Mouse (Mus musculus) CD8-positive naive resting alpha-beta T cell, adult 2 months (primary cell): ENCODE measurements around the gene Prrxl1.

Experiments used
- DNase-seq, 2 experiments: peaks; one replicate each; pipeline ENCODE4 v3.0.0; 2022; ENCODE audit warnings: low read depth in 2 of 2, low spot score in 2 of 2

Gene Prrxl1

GRCm38 (mm10) chr14:32599290-32600041 lies at the start of gene Prrxl1:
Prrxl1 (plus strand) TSS chr14:32599407.
- no peak for DNase-seq

GRCm38 (mm10) chr14:32551854-32552253 lies 47.4 kb upstream of the Prrxl1 start:
- no peak for DNase-seq

GRCm38 (mm10) chr14:32553198-32553903 lies 45.9 kb upstream of the Prrxl1 start:
- no peak for DNase-seq

DNA sequence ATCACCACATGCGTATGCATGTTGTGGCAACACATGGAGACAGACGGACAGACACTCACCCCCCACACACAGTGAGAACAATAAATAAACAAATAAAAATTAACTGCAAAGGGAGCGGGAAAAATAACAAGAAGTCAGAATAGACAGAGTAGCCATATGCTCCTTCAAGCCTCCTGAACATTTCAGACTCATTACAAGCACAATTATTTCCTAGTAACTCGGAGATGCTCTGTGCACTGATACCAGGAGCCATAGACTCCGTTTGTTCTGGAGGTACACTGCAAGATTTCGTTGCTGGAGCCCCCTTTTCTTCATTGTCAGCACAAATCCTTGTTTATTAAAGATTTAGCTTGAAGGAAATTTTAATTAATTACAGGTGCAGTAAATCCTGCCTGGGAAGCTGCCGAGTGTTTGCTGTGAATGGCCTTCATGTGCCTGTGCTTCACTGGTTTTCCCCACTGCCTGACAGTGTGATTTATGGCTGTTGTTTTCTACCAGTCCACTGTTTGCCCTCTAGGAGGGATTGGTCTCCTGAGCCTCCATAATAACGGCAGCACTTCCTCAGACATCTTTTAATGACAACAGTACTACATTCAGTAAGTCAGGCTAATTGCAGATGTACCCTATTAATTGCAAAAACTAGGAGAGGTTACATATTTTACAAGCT lies 44.2 kb upstream of the Prrxl1 start:
- no peak for DNase-seq

- DNase-seq: no peak
Measured at GRCm38 (mm10) chr14:32561428-32561827, 37.8 kb upstream of the Prrxl1 start.

GRCm38 (mm10) chr14:32563661-32564060 lies 35.5 kb upstream of the Prrxl1 start:
- DNase-seq: no peak

DNA sequence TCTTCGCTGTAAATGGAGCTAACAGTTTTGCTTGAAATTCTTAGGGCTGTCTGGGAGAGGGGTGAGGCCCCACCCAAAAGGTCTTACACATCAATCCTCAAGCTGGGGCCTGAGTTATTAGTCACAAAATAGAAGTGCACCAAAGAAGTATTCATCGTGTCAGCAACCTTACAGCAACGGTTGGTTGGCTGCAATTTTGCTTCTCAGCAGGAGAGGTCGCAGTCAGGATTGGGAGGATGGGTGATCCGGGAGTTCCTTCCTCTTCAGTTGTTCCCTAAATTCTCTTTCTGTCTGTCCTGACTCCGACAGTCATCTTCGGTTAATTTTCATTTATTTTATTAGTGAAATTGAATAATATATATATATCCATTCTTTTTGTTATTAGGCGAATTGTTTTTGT lies 26.7 kb upstream of the Prrxl1 start:
- no peak for DNase-seq

DNA sequence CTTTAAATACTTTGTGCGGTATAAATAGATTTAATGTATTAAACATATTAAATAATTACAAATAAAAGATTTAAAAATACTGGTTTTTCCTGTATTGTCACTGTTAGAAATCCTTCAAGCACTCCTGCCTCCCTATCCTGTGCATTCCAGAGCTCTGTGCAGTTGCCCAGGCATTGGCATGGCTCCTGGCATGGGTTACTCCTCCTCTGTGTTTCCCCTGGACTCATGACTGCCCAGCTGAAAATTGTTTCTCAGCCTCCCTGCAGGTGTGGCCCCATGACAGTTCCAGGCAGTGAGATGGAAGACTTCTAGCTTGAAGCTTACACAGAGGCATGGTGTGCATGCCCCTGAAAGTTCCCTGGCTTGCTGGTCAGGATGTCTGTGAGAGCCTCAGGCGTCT lies 20.8 kb upstream of the Prrxl1 start:
- no peak for DNase-seq

DNA sequence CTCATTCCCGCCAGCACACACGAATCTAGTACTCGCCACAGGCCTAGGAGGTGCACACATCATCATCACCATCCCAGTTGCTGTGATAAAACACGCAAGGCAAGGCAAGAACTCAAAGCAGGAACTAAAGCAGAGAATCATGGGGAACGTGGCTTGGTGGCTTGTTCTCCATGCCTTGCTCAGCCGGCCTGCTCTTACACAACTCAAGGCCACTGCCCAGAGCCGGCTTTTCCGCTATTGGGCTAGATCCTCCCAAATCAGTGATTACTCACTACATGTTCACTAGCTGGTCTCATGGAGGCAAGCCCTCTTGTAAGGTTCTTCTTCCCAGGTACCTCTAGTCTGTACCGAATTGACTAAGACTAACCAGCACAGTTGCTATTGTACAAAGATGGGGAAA lies 15.5 kb upstream of the Prrxl1 start:
- no peak for DNase-seq

DNA sequence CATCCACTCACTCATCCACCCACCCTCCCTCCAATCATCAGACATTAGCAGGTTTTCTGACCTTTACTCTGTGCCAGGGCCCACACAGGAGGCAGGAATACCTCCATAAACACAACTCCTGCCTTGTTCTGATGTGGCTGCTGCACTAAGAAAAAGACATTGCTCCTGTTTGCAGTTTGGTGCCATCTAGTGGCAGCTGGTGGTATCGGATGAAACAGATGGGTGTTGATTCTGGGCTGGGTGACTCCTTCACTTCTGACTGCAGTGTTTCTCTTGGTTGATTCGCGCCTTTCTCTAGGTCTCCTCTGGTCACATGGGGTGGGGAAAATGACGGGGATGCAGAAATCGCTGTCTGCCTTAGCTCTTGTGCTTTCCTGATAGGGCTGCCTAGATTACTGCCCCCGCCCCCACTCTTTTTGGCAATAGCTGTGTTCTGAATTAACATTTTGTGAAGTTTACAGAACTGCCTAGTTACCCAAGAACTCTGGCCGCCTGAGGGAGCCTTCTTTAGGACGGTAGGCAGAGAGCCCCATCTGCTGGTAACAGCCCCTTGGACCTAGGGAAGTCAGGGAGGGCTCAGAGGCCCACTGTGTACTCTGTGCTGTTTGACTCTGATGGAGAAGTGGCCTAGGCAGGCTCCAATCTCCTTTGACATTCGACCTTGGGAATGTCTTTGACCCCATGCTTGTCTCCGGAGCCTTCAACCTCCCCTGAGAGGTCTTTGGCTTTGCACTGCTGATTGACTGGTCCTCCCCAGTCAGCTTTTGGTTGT lies 12.0 kb upstream of the Prrxl1 start:
- DNase-seq: peak; percentile 31 to 38

GRCm38 (mm10) chr14:32590377-32590776 lies 8.8 kb upstream of the Prrxl1 start:
- no peak for DNase-seq

GRCm38 (mm10) chr14:32597232-32598231 lies 1.7 kb upstream of the Prrxl1 start:
- DNase-seq: no peak

- no peak for DNase-seq
Measured at GRCm38 (mm10) chr14:32598437-32599219, 579 bp upstream of the Prrxl1 start.

DNA sequence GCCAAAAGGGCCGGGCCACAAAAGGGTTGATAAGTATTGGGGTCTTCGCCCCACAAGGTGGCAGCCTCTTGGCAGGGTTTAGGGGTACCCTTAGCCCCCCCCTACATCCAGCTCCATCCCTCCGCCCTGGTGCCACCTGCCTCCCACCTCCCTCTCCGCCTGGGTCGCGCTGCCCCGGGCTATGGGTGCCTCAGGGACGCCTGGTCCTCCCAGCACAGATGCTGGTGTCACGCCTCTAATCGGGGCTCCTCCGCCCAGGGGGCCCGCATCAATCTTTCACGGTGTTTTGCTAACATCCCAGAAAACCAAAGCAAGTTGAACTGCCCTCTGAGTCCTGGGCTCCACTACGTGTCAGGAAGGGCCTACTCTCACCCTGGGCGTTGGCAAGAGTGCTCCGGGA lies 903 bp downstream of the Prrxl1 start:
- DNase-seq: no peak

DNA sequence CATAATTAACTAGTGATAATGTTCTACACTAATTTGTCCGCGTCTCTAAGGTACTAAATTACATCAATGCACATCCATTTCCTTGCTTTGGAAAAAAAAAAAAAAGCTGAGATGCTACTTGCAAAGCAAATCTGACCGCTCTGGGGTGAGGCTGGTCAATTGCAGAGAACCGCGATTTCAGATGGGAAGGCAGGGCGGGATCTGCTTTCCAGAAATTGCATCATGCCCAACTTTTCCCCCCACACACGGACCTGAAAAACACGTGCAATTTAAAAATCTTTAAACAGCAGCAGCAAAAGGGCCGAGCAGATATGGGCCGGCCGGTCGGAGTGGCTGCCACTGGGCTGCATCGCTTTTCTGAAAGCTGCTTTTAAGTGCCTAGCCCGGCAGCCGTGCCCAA lies 6.3 kb downstream of the Prrxl1 start:
- no peak for DNase-seq

DNA sequence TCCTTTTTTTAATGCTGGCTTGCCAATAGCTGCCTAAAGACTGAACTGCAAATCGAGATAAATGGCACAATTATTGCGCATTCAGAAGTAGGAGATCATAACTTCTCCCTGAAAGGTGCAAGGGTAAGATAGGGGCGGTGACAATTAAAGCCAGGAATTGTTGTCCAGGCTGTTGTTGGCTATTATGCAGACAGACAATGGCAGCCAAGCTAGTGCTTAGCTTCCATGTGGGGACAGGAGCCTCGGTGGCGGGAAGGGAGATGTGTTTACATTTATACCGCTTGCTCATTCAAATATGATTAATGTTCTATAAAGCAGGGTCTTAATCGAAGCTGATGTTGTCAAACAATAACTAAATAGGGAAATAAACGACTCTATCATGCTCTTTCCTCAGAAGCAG lies 7.1 kb downstream of the Prrxl1 start:
- DNase-seq: no peak

DNA sequence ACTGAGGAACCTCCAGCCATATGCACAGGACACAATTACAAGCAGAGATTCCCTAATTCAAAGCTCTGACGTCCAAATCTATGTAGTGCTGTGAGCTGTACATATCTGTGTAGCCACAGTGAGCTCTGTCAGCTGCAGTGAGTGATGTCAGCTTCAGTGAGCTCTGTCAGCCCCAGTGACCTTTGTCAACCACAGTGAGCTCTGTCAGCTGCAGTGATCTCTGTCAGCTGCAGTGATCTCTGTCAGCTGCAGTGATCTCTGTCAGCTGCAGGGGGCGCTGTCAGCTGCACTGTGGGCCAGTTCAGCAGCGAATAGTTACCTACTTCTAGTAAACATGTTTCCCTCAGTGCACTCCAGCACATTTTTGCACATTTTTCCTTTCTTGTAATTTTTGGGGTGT lies 10.2 kb downstream of the Prrxl1 start:
- no peak for DNase-seq

GRCm38 (mm10) chr14:32617253-32617652 lies 18.0 kb downstream of the Prrxl1 start:
- no peak for DNase-seq

DNA sequence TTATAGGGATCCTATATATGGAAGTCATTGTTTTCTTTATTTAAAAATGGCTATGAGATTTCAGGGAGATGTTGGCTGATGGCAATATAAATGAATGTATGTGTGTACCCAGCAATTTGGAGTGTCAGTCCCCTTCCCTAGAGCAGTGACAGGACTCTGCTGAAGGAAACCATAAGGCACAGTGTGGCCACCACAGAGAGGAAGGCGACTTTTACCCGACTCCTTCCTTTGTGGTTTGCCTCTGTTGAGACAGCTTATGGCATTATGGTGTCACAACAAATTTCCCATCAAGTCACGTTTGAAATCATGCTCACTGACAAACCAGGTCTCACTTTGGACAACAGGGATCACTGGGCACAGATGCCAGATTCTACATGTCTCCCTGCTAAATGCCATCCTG lies 25.0 kb downstream of the Prrxl1 start:
- no peak for DNase-seq
